Mouse (Mus musculus) v-Abl transformed pro-B cells (cell line): ENCODE data around the gene Golt1b.

Experiments
- in situ Hi-C, 2 experiments: fragments of 400-800 bp; cut with MboI; formaldehyde crosslinking; loops; one replicate each; pipeline ENCODE4 v1.15.1; 2025; ENCODE audit not compliant: unreplicated experiment in 2 of 2

Gene Golt1b

GRCm38 (mm10) chr6:142378576-142379330 lies 8.3 kb upstream of the Golt1b start:
- in situ Hi-C loops, result loop anchor here (25.0 kb wide), 3 partner anchors 384 to 1741 kb away; partner anchors contain the start of genes C2cd5 (in 1 of the 2) and Cmas (in 1 of the 2)

- in situ Hi-C loops, result loop anchor here (5.0 to 25.0 kb wide), 4 partner anchors 33 to 1743 kb away; partner anchors contain the start of genes C2cd5 (in 1 of the 2), Cmas (in 1 of the 2) and Pyroxd1 (in 1 of the 2)
Observed at GRCm38 (mm10) chr6:142379961-142380360, 7.1 kb upstream of the Golt1b start.

GRCm38 (mm10) chr6:142381615-142382014 lies 5.4 kb upstream of the Golt1b start:
- in situ Hi-C loops, result loop anchor here (5.0 to 25.0 kb wide), 4 partner anchors 34 to 1744 kb away; partner anchors contain the start of genes C2cd5 (in 1 of the 2), Cmas (in 1 of the 2) and Pyroxd1 (in 1 of the 2)

- in situ Hi-C loops, result loop anchor here (5.0 to 25.0 kb wide), 4 partner anchors 37 to 1747 kb away; partner anchors contain the start of genes C2cd5 (in 1 of the 2), Cmas (in 1 of the 2) and Pyroxd1 (in 1 of the 2)
Observed at GRCm38 (mm10) chr6:142384521-142384920, 2.5 kb upstream of the Golt1b start.

GRCm38 (mm10) chr6:142386285-142387010 lies 573 bp upstream of the Golt1b start:
- in situ Hi-C loops, result loop anchor here (5.0 to 25.0 kb wide), 4 partner anchors 39 to 1749 kb away; partner anchors contain the start of genes C2cd5 (in 1 of the 2), Cmas (in 1 of the 2) and Pyroxd1 (in 1 of the 2)

- in situ Hi-C loops, result loop anchor here (5.0 to 25.0 kb wide), 4 partner anchors 41 to 1751 kb away; partner anchors contain the start of genes C2cd5 (in 1 of the 2), Cmas (in 1 of the 2) and Pyroxd1 (in 1 of the 2)
Observed at GRCm38 (mm10) chr6:142387755-142388271, 792 bp downstream of the Golt1b start.

GRCm38 (mm10) chr6:142389101-142389500 lies 2.1 kb downstream of the Golt1b start:
- in situ Hi-C loops, result loop anchor here (5.0 to 25.0 kb wide), 4 partner anchors 42 to 1752 kb away; partner anchors contain the start of genes C2cd5 (in 1 of the 2), Cmas (in 1 of the 2) and Pyroxd1 (in 1 of the 2)

GRCm38 (mm10) chr6:142392312-142392711 lies 5.3 kb downstream of the Golt1b start:
- in situ Hi-C loops, result loop anchor here (25.0 kb wide), 3 partner anchors 370 to 1755 kb away; partner anchors contain the start of genes C2cd5 (in 1 of the 2) and Cmas (in 1 of the 2)

- in situ Hi-C loops, result loop anchor here (25.0 kb wide), 3 partner anchors 368 to 1757 kb away; partner anchors contain the start of genes C2cd5 (in 1 of the 2) and Cmas (in 1 of the 2)
Observed at GRCm38 (mm10) chr6:142394669-142395068, 7.6 kb downstream of the Golt1b start.

- in situ Hi-C loops, result loop anchor here (25.0 kb wide), 3 partner anchors 367 to 1758 kb away; partner anchors contain the start of genes C2cd5 (in 1 of the 2) and Cmas (in 1 of the 2)
Observed at GRCm38 (mm10) chr6:142395756-142396155, 8.7 kb downstream of the Golt1b start.

- in situ Hi-C loops, result no loop called here
Observed at GRCm38 (mm10) chr6:142411140-142411539, 24.1 kb downstream of the Golt1b start.

GRCm38 (mm10) chr6:142412906-142413491 lies 26.0 kb downstream of the Golt1b start, which contains the start of gene Spx:
Gene Spx, plus strand, starts transcription at chr6:142413441.
- in situ Hi-C loops, result no loop called here

GRCm38 (mm10) chr6:142413845-142414244 lies 26.8 kb downstream of the Golt1b start:
- in situ Hi-C loops, result no loop called here

GRCm38 (mm10) chr6:142414597-142414996 lies 27.6 kb downstream of the Golt1b start:
- in situ Hi-C loops, result no loop called here

GRCm38 (mm10) chr6:142424976-142425375 lies 38.0 kb downstream of the Golt1b start:
- in situ Hi-C loops, result no loop called here

- in situ Hi-C loops, result no loop called here
Observed at GRCm38 (mm10) chr6:142429072-142429471, 42.1 kb downstream of the Golt1b start.

GRCm38 (mm10) chr6:142451381-142451780 lies 64.4 kb downstream of the Golt1b start:
- in situ Hi-C loops, result no loop called here

- in situ Hi-C loops, result no loop called here
Observed at GRCm38 (mm10) chr6:142453311-142453710, 66.3 kb downstream of the Golt1b start.
